Mouse (Mus musculus): ENCODE measurements around the gene Gm17581.
A peak's percentile ranks its signal among the peaks of the same experiment; 100 is the strongest.

Gm17581 gene

DNA sequence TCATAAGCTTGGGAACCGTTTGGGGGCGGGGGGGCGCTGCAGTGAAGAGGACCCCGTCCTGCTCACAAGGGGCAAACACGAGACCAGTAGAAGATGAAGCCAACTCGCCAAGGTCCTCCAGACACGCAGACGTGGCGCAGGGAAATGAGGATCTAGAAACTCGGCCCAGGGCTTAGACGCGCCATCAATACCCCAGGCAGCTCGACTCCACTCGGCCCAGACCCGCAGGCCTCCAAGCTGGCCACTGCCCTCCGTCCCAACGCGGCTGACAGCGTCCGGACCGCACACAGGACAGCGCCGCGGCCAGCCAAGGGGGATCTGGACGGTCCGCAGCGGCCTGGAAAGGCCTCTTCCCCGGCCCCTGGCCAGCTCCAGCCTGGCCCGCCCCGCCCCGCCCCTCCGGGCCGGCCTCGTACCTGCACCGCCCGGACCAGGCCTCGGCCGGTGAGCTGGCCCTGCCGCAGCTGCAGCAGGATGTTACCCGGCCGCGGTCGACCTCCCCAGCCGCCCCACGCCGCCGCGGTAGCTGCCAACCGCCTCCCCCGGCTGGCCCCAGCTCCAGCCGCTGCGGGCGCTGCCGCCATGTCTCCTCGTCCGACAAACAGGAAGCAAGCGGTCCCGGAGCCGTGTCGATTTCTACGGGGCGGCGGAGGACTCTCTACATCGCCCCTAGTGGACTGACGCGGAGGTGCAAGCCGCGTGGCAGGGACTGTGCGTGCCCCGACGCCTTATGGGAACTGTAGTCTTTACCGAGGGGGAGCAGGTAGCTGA, 43.8 kb downstream of the Gm17581 start, which contains the start of gene Trpc4ap:
Trpc4ap (minus strand) TSS at position 662 of the 771 bp plus-strand sequence.
- peak; percentile 89 to 95 for DNase-seq (ENCODE audit: low read depth in 1 of 2, low spot score in 2 of 2)

DNA sequence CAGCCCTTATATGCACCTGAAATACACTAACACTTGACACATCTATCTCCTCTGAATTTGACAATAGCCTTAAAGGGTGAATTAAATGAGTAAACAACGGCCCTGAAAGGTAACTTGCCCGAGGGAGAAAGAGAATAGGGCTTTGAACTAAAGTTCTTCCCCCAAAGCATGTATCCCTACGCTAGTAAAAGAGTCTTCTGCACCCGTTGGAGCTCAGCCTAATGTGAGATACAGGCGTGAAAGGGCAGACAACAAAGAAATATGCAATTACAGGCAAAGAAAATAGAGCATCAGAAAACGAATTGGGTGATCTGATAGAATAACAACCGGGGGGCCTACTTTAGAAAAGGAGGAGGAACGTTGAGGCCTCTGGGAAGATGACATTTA, 44.3 kb downstream of the Gm17581 start:
- DNase-seq (ENCODE audit: low read depth in 1 of 2, low spot score in 2 of 2) = no peak

DNA sequence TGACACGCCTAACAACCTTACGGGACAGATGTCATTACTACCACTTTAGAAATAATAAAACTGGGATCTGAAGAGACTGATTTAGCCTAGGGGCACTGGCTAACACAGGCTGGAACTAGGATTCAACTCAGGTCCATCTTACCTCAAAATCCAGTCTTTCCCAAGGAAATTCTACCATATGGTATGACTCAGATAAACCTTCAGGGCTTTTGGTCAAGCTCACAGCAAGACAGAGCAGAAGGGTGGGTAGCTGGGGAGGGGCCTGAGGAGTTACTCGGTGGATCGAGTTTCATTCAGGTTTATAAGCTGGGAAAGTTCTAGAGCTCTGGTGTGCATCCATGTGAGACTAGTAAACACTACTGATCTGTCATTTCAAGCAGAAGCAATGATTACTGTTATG, 46.5 kb downstream of the Gm17581 start:
- DNase-seq (ENCODE audit: low read depth in 1 of 2, low spot score in 2 of 2) = no peak

DNA sequence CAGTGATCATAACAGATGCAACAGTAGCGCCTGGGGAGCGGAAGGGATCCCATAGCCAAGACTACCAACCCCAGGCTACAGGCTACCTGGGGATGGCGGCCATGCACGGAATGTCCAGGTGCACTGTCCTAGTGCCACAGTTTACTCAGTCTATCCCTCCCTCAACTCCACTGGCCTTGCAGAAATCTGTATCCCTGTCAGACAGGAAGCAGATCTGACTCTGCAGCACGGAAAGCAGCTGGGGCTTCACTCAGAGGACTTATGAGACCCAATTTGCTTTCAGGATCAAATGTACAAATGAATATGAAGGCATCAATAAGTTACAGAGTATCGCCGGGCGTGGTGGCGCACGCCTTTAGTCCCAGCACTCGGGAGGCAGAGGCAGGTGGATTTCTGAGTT, 47.9 kb downstream of the Gm17581 start:
- DNase-seq (ENCODE audit: low read depth in 1 of 2, low spot score in 2 of 2) = no peak

DNA sequence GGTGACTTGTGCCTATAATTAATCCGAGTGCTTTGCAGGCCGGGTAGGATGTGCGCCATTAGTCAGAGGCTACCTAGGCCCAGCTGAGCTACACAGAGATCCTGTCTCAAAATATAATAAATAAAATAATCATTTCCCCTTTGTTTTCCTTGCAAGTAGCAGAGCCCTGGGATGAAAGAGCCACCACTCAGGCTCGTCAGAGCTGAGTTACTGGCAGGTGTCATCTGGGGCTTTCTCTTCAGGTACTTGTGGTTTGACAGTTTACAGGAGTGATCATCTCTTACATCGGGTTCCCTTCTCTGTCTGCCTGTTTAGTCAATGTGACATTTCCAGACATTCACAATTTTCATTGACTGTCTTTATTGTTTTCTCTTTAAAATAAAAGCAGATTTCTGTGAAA, 49.1 kb downstream of the Gm17581 start:
- no peak for DNase-seq (ENCODE audit: low read depth in 1 of 2, low spot score in 2 of 2)
